In the genomic region with DNA sequence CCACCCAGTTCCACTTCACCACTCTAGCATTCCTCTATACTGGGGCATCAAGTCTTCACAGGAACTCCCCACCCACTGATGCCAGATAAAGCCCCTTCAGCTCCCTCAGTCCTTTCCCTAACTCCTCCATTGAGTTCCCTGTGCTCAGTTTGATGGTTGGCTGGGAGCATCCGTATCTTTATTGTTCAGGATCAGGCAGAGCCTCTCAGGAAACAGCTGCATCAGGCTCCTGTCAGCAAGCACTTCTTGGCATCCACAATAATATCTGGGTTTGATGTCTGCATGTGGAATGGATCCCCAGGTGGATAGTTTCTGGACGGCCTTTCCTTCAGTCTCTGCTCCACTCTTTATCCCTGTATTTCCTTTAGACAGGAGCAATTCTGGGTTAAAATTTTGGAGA, we compare ENCODE assay signal across 28 mouse cellular contexts.
"Had no signal": no experiment of that assay in that cellular context is flagged by ENCODE, and none has a peak within 500 bp of the region (broad histone marks: within the 10 kb centered on the region; RNA-seq: fewer than 3 reads in every experiment).

No protein-coding gene starts in this region.

- H3K4me1 ChIP-seq: embryonic facial prominence, embryonic 10.5 days; embryonic facial prominence, embryonic 12.5 days; embryonic facial prominence, embryonic 13.5 days; embryonic facial prominence, embryonic 15.5 days; forebrain, embryonic 10.5 days; forebrain, embryonic 12.5 days; forebrain, embryonic 13.5 days; forebrain, embryonic 15.5 days had no signal

- DNase-seq: cerebellum, adult 2 months; cerebellum, adult 8-10 months; cerebellum, adult 9-10 months; cerebellum, adult 9-11 months; cerebellum, postnatal 10 days; cerebellum, postnatal 14 days; cerebellum, postnatal 25 days; cerebellum, postnatal 36 days; embryo, embryonic 11 days; forebrain, postnatal 0 days; gastrocnemius, adult 2 months; gastrocnemius, postnatal 10 days; gastrocnemius, postnatal 14 days; gastrocnemius, postnatal 25 days; gastrocnemius, postnatal 36 days; heart, adult 18-20 months; heart, adult 2 months had no signal

- H3K4me2 ChIP-seq: embryonic facial prominence, embryonic 12.5 days; embryonic facial prominence, embryonic 13.5 days; embryonic facial prominence, embryonic 15.5 days; forebrain, embryonic 12.5 days; forebrain, embryonic 13.5 days; forebrain, embryonic 15.5 days had no signal

- H3K9ac ChIP-seq: embryonic facial prominence, embryonic 12.5 days; embryonic facial prominence, embryonic 13.5 days; embryonic facial prominence, embryonic 15.5 days; forebrain, embryonic 12.5 days; forebrain, embryonic 13.5 days; forebrain, embryonic 15.5 days; forebrain, postnatal 0 days had no signal

- H3K4me3 ChIP-seq: embryonic facial prominence, embryonic 10.5 days; embryonic facial prominence, embryonic 12.5 days; embryonic facial prominence, embryonic 13.5 days; embryonic facial prominence, embryonic 15.5 days; erythroblast, embryonic 14.5 days; forebrain, embryonic 10.5 days; forebrain, embryonic 12.5 days; forebrain, embryonic 13.5 days; forebrain, embryonic 15.5 days; gastrocnemius, adult 2 months; heart, adult 2 months had no signal

- H3K27ac ChIP-seq: embryonic facial prominence, embryonic 10.5 days; embryonic facial prominence, embryonic 12.5 days; embryonic facial prominence, embryonic 13.5 days; embryonic facial prominence, embryonic 15.5 days; forebrain, embryonic 10.5 days; forebrain, embryonic 12.5 days; forebrain, embryonic 13.5 days; forebrain, embryonic 15.5 days; gastrocnemius, adult 2 months; heart, adult 2 months had no signal

- H3K27me3 ChIP-seq: embryonic facial prominence, embryonic 12.5 days; embryonic facial prominence, embryonic 13.5 days; embryonic facial prominence, embryonic 15.5 days; forebrain, embryonic 12.5 days; forebrain, embryonic 13.5 days; forebrain, embryonic 15.5 days had no signal

- H3K36me3 ChIP-seq: embryonic facial prominence, embryonic 10.5 days; embryonic facial prominence, embryonic 12.5 days; embryonic facial prominence, embryonic 13.5 days; embryonic facial prominence, embryonic 15.5 days; forebrain, embryonic 10.5 days; forebrain, embryonic 12.5 days; forebrain, embryonic 15.5 days had no signal

- ATAC-seq: forebrain, embryonic 13.5 days; forebrain, embryonic 14.5 days; forebrain, embryonic 15.5 days; forebrain, embryonic 16.5 days; forebrain, postnatal 0 days had no signal

- H3K9me3 ChIP-seq: embryonic facial prominence, embryonic 10.5 days; embryonic facial prominence, embryonic 12.5 days; embryonic facial prominence, embryonic 13.5 days; embryonic facial prominence, embryonic 15.5 days; forebrain, embryonic 10.5 days; forebrain, embryonic 12.5 days; forebrain, embryonic 13.5 days; forebrain, embryonic 15.5 days had no signal
